ENCODE assay signal across 28 mouse cellular contexts in the genomic region with DNA sequence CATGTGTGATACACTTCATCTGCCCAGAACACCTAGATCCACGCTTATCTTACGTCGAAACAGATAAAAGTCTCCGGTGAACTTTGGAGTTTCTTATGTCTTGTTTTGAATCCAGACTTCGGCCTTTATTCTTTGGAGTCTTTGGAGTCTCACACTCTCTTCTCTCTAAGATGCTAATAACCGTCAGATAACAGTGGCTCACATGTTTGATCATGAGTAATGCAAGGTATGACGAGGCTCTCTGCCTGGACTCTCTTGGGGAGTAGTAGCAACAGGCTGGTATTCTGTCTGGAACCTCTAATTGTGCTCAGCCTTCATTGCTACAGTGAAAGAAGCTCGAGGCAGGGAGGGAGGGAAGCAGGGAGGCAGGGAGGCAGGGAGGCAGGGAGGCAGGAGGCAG. TPM values are rescaled to one million over a fixed set of nuclear protein-coding genes. Genes with fewer than 3 reads are reported as not detected.
A peak's percentile ranks its signal among the peaks of the same experiment; 100 is the strongest.
DNase-seq lines count a peak whose midpoint lies in the region; ATAC-seq and TF ChIP-seq lines count a peak whose summit lies in the region.
"Had no signal": no experiment of that assay in that cellular context is flagged by ENCODE, and none has a peak within 500 bp of the region (broad histone marks: within the 10 kb centered on the region; RNA-seq: fewer than 3 reads in every experiment).

No protein-coding gene starts in this region.

- H3K9me3 ChIP-seq in intestine, embryonic 15.5 days: no peaks in the 10 kb centered on the region
- no peaks in the 10 kb centered on the region for H3K9me3 ChIP-seq in intestine, postnatal 0 days (ENCODE audit: control insufficient read depth)
- H3K9me3 ChIP-seq: embryonic facial prominence, embryonic 10.5 days; embryonic facial prominence, embryonic 12.5 days; forebrain, embryonic 13.5 days; forebrain, embryonic 15.5 days; G1E had no signal

- no peak overlapping the region for H3K9ac ChIP-seq in intestine, embryonic 15.5 days
- H3K9ac ChIP-seq in intestine, postnatal 0 days (ENCODE audit: low read depth, low read length): peak overlapping the region; percentile 31; the same call in 1 of the 2 replicates
- H3K9ac ChIP-seq: embryonic facial prominence, embryonic 12.5 days; forebrain, embryonic 13.5 days; forebrain, embryonic 15.5 days; forebrain, postnatal 0 days had no signal

- intact Hi-C loops in gastrocnemius, adult 2 months (cut with DNase I): no loop called here
- intact Hi-C loops in gastrocnemius, postnatal 36 days (cut with DNase I): loop anchor here (10.0 kb wide), 1 partner anchor 415 kb away; no protein-coding TSS in a partner anchor

- H3K27ac ChIP-seq in gastrocnemius, adult 2 months: no peak overlapping the region
- H3K27ac ChIP-seq in intestine, embryonic 15.5 days: no peak overlapping the region
- peak overlapping the region; percentile 86 for H3K27ac ChIP-seq in intestine, postnatal 0 days (ENCODE audit: low read depth, low read length)
- H3K27ac ChIP-seq: embryonic facial prominence, embryonic 10.5 days; embryonic facial prominence, embryonic 12.5 days; forebrain, embryonic 13.5 days; forebrain, embryonic 15.5 days had no signal

- ATAC-seq in intestine, embryonic 15.5 days: 0 out of 2 replicates have a peak, but pooled peaks have one; percentile 46
- peak; percentile 82 for ATAC-seq in intestine, postnatal 0 days
- ATAC-seq: activated CD4-positive, CD25-positive, alpha-beta regulatory T cell, adult 4 months; CD4-positive, CD25-positive, alpha-beta regulatory T cell, adult 4 months; forebrain, embryonic 13.5 days; forebrain, embryonic 15.5 days; forebrain, postnatal 0 days; Patski had no signal

- no peaks in the 10 kb centered on the region for H3K4me1 ChIP-seq in intestine, embryonic 15.5 days (replicated peaks)
- H3K4me1 ChIP-seq in intestine, postnatal 0 days (replicated peaks; ENCODE audit: control insufficient read depth, insufficient read depth, low read length): peaks cover 3% of the 10 kb centered on the region; the same call in 1 of the 2 replicates
- H3K4me1 ChIP-seq: embryonic facial prominence, embryonic 10.5 days; embryonic facial prominence, embryonic 12.5 days; forebrain, embryonic 13.5 days; forebrain, embryonic 15.5 days had no signal

- H3K4me3 ChIP-seq in gastrocnemius, adult 2 months: no peak overlapping the region
- H3K4me3 ChIP-seq in intestine, embryonic 15.5 days (replicated peaks): no peak overlapping the region
- H3K4me3 ChIP-seq in intestine, postnatal 0 days (ENCODE audit: low read depth, low read length): no peak overlapping the region
- H3K4me3 ChIP-seq: embryonic facial prominence, embryonic 10.5 days; embryonic facial prominence, embryonic 12.5 days; forebrain, embryonic 13.5 days; forebrain, embryonic 15.5 days had no signal

- no peaks in the 10 kb centered on the region for H3K27me3 ChIP-seq in intestine, embryonic 15.5 days (replicated peaks)
- no peaks in the 10 kb centered on the region for H3K27me3 ChIP-seq in intestine, postnatal 0 days (replicated peaks; ENCODE audit: control insufficient read depth, insufficient read depth, low read length)
- H3K27me3 ChIP-seq: CH12.LX; forebrain, embryonic 13.5 days; forebrain, embryonic 15.5 days; Patski had no signal

- H3K36me3 ChIP-seq in intestine, embryonic 15.5 days: no peaks in the 10 kb centered on the region
- H3K36me3 ChIP-seq in intestine, postnatal 0 days (ENCODE audit: control insufficient read depth, insufficient read depth): no peaks in the 10 kb centered on the region
- H3K36me3 ChIP-seq: embryonic facial prominence, embryonic 10.5 days; embryonic facial prominence, embryonic 12.5 days; forebrain, embryonic 15.5 days; G1E had no signal

- 77% methylated on average over 8 of the region's 8 CpGs for WGBS in intestine, embryonic 15.5 days
- 45% methylated on average over 8 of the region's 8 CpGs for WGBS in intestine, postnatal 0 days

- H3K4me2 ChIP-seq in intestine, embryonic 15.5 days (replicated peaks): no peak overlapping the region
- no peak overlapping the region; the same call in 1 of the 2 replicates for H3K4me2 ChIP-seq in intestine, postnatal 0 days (replicated peaks; ENCODE audit: low read depth)
- H3K4me2 ChIP-seq: embryonic facial prominence, embryonic 12.5 days; forebrain, embryonic 13.5 days; forebrain, embryonic 15.5 days had no signal

- TF ChIP-seq CTCF in gastrocnemius, adult 2 months (IDR thresholded peaks at IDR 0.05): no peak
- no peak for TF ChIP-seq CTCF in intestine, postnatal 0 days (IDR thresholded peaks at IDR 0.05; ENCODE audit: low read depth)

- peak; percentile 4 for DNase-seq in gastrocnemius, adult 2 months
- no peak for DNase-seq in gastrocnemius, postnatal 36 days
- no peak for DNase-seq in cerebellum, adult 11-12 months
- no peak for DNase-seq in thymus, postnatal 25 days
- DNase-seq: adrenal gland, adult 8-10 months; adrenal gland, postnatal 14 days; adrenal gland, postnatal 36 days; B cell, adult 2 months; cerebellum, adult 18-20 months; cerebellum, adult 8-10 months; cerebellum, postnatal 10 days; cerebellum, postnatal 25 days; forebrain, postnatal 0 days had no signal

RNA-seq across cellular contexts. Expression of gene Guca2b, which starts 1.3 kb away (rescaled TPM):
- not detected for total RNA-seq in gastrocnemius, adult 2 months (2021)
- total RNA-seq in gastrocnemius, postnatal 36 days (2021): not detected
- polyA plus RNA-seq in intestine, embryonic 15.5 days (2015; fragmentation: Nextera tagmentation; extraction: Ambion mirVana): 37.5 and 60.8 TPM in 2 replicates
- polyA plus RNA-seq in intestine, postnatal 0 days (2015; fragmentation: Nextera tagmentation; extraction: Ambion mirVana): 1,738 and 1,809 TPM in 2 replicates
- total RNA-seq: adrenal gland, adult 8-10 months; adrenal gland, postnatal 14 days; adrenal gland, postnatal 36 days; forebrain, postnatal 0 days had no signal
- polyA plus RNA-seq: activated CD4-positive, CD25-positive, alpha-beta regulatory T cell, adult 4 months; CD4-positive, CD25-positive, alpha-beta regulatory T cell, adult 4 months; cortical plate, adult 2 months; embryonic facial prominence, embryonic 10.5 days; embryonic facial prominence, embryonic 12.5 days; embryonic facial prominence, embryonic 14.5 days; forebrain, embryonic 11.5 days; forebrain, embryonic 13.5 days; forebrain, embryonic 15.5 days; forebrain, postnatal 0 days; G1E had no signal

RNA-seq across cellular contexts. Expression of gene Guca2a, which starts 22.5 kb away (rescaled TPM):
- not detected for total RNA-seq in gastrocnemius, adult 2 months (2021)
- not detected for total RNA-seq in gastrocnemius, postnatal 36 days (2021)
- 175 and 231 TPM in 2 replicates for polyA plus RNA-seq in intestine, embryonic 15.5 days (2015; fragmentation: Nextera tagmentation; extraction: Ambion mirVana)
- 1,981 and 2,155 TPM in 2 replicates for polyA plus RNA-seq in intestine, postnatal 0 days (2015; fragmentation: Nextera tagmentation; extraction: Ambion mirVana)
- total RNA-seq: adrenal gland, adult 18-20 months; adrenal gland, postnatal 14 days; adrenal gland, postnatal 36 days; CH12.LX; forebrain, postnatal 0 days; G1E had no signal
- polyA plus RNA-seq: activated CD4-positive, CD25-positive, alpha-beta regulatory T cell, adult 4 months; CD4-positive, CD25-positive, alpha-beta regulatory T cell, adult 4 months; cortical plate, adult 2 months; embryonic facial prominence, embryonic 10.5 days; embryonic facial prominence, embryonic 12.5 days; embryonic facial prominence, embryonic 14.5 days; forebrain, embryonic 11.5 days; forebrain, embryonic 13.5 days; forebrain, embryonic 15.5 days; forebrain, postnatal 0 days; G1E; Patski had no signal
